Comparison of ENCODE assay signal across 8 mouse cellular contexts in genomic region chr17:3084551-3084930, GRCm38 (mm10). TPM values are rescaled to one million over a fixed set of nuclear protein-coding genes. Genes with fewer than 3 reads are reported as not detected.
DNase-seq lines count a peak whose midpoint lies in the region; ATAC-seq and TF ChIP-seq lines count a peak whose summit lies in the region.

No protein-coding gene starts in this region.

- no peaks in the 10 kb centered on the region for H3K36me3 ChIP-seq in forebrain, embryonic 13.5 days (ENCODE audit: poor library complexity, severe bottlenecking)
- H3K36me3 ChIP-seq in lung, postnatal 0 days (ENCODE audit: insufficient read depth, low read length), result no peaks in the 10 kb centered on the region

- H3K4me2 ChIP-seq in forebrain, embryonic 13.5 days, result peak overlapping the region; percentile 67
- peak overlapping the region; percentile 64 for H3K4me2 ChIP-seq in lung, postnatal 0 days (replicated peaks; ENCODE audit: low read depth, low read length)

- peak; percentile 52 for ATAC-seq in forebrain, embryonic 13.5 days
- ATAC-seq in lung, postnatal 0 days, result peak; percentile 14

- peak; percentile 85 for TF ChIP-seq CTCF in lung, postnatal 0 days (IDR thresholded peaks at IDR 0.05)

- H3K9ac ChIP-seq in forebrain, embryonic 13.5 days, result peak overlapping the region; percentile 68
- peak overlapping the region; percentile 29; the same call in 1 of the 2 replicates for H3K9ac ChIP-seq in lung, postnatal 0 days (replicated peaks; ENCODE audit: low read depth)

- H3K4me1 ChIP-seq in brown adipose tissue, adult 24 weeks (ENCODE audit: control insufficient read depth, insufficient read depth, insufficient read length, low read length), result no peaks in the 10 kb centered on the region
- 0 out of 2 replicates have a peak, but pooled peaks cover 5% of the 10 kb centered on the region for H3K4me1 ChIP-seq in forebrain, embryonic 13.5 days
- H3K4me1 ChIP-seq in lung, postnatal 0 days (ENCODE audit: insufficient read depth, low read depth, low read length), result no peaks in the 10 kb centered on the region; the same call in 1 of the 2 replicates

- H3K9me3 ChIP-seq in forebrain, embryonic 13.5 days (replicated peaks), result peaks cover 3% of the 10 kb centered on the region
- H3K9me3 ChIP-seq in lung, postnatal 0 days (ENCODE audit: low read length), result no peaks in the 10 kb centered on the region

- intact Hi-C loops in heart, postnatal 14 days (cut with DNase I), result loop anchor here (2.0 kb wide), 2 partner anchors 30 to 140 kb away; partner anchors contain the start of gene Scaf8

- H3K27me3 ChIP-seq in forebrain, embryonic 13.5 days, result no peaks in the 10 kb centered on the region
- H3K27me3 ChIP-seq in lung, postnatal 0 days (replicated peaks; ENCODE audit: insufficient read depth, low read length), result no peaks in the 10 kb centered on the region

- WGBS in forebrain, embryonic 13.5 days, result under 1% methylated on average over 30 of the region's 31 CpGs
- WGBS in lung, postnatal 0 days, result under 1% methylated on average over 24 of the region's 31 CpGs

- peak overlapping the region; percentile 81 for H3K27ac ChIP-seq in brown adipose tissue, adult 24 weeks (replicated peaks; ENCODE audit: low read depth, low read length)
- peak overlapping the region; percentile 92 for H3K27ac ChIP-seq in forebrain, embryonic 13.5 days
- peak overlapping the region; percentile 63 for H3K27ac ChIP-seq in lung, postnatal 0 days (ENCODE audit: low read length)

- no peak for TF ChIP-seq EP300 in lung, postnatal 0 days (IDR thresholded peaks at IDR 0.05)

- peak; percentile 62 for DNase-seq in ES-CJ7 (ENCODE audit: low read depth, low spot score)
- peak; percentile 85 to 87 for DNase-seq in heart, postnatal 14 days
- DNase-seq in layer of hippocampus, adult 9-11 months, result peak; percentile 83
- peak; percentile 73 for DNase-seq in lung, postnatal 0 days (ENCODE audit: low spot score)
- peak; percentile 83 for DNase-seq in retina, embryonic 14.5 days (ENCODE audit: low spot score)
- peak; percentile 91 for DNase-seq in thymus, postnatal 25 days

- peak overlapping the region; percentile 90 for H3K4me3 ChIP-seq in brown adipose tissue, adult 24 weeks (ENCODE audit: insufficient read depth, low read depth, low read length)
- H3K4me3 ChIP-seq in forebrain, embryonic 13.5 days, result peak overlapping the region; percentile 52
- peak overlapping the region; percentile 49 for H3K4me3 ChIP-seq in lung, postnatal 0 days (ENCODE audit: low read depth, low read length)

RNA-seq across cellular contexts. Expression of gene Scaf8, which starts 30.2 kb away (rescaled TPM):
- 11.1 and 13.0 TPM in 2 replicates for polyA plus RNA-seq in brown adipose tissue, adult 24 weeks (2012; ENCODE audit: insufficient read depth, insufficient read length, missing spikeins)
- polyA plus RNA-seq in forebrain, embryonic 13.5 days (2015; fragmentation: Nextera tagmentation; extraction: Ambion mirVana), result 15.7 and 18.2 TPM in 2 replicates
- total RNA-seq in heart, postnatal 14 days (2021), result 10 to 100 TPM; 36.5 to 36.6 TPM
- polyA plus RNA-seq in lung, postnatal 0 days (2015; fragmentation: Nextera tagmentation; extraction: Ambion mirVana), result 9.8 and 11.7 TPM in 2 replicates

Comparison
In these comparisons a context has a peak if more than half of its experiments do, and no peak if none do; other contexts are left out.
1. Peak in every context shown above with its lines: DNase-seq, ATAC-seq, H3K4me3 ChIP-seq and H3K27ac ChIP-seq.